Mouse (Mus musculus) MEL (cell line): ENCODE measurements around the gene Vax2.

ENCODE experiments used
- CTCF ChIP-seq, 3 experiments: IDR thresholded peaks in 2 of 3; conservative IDR thresholded peaks in 1 of 3; 2 replicates each; pipeline ENCODE4 v1.5.1; 2011 to 2012; ENCODE audit warnings: low read length in 3 of 3, low read depth in 2 of 3, mild to moderate bottlenecking in 2 of 3, improper control_type of control experiment in 1 of 3, inconsistent platforms in 1 of 3, mixed read lengths in 1 of 3, moderate library complexity in 1 of 3; ENCODE audit not compliant: control insufficient read depth in 1 of 3, insufficient read depth in 1 of 3, poor library complexity in 1 of 3, severe bottlenecking in 1 of 3
- GABPA ChIP-seq: IDR thresholded peaks from 2 replicates; pipeline ENCODE4 v1.6.1; 2012; ENCODE audit warnings: low read depth, mild to moderate bottlenecking, inconsistent platforms, low read length, improper control_type of control experiment, moderate library complexity
- MYC ChIP-seq: IDR thresholded peaks from 2 replicates; pipeline ENCODE4 v1.6.1; 2011; ENCODE audit warnings: low read depth, mild to moderate bottlenecking, low read length, improper control_type of control experiment, moderate library complexity
- POLR2A ChIP-seq, 2 experiments: IDR thresholded peaks; 2 replicates each; pipeline ENCODE4 v1.6.1; 2011 to 2012; ENCODE audit warnings: low read length in 2 of 2, mild to moderate bottlenecking in 2 of 2, control low read depth in 1 of 2, improper control_type of control experiment in 1 of 2, low read depth in 1 of 2, moderate library complexity in 1 of 2; ENCODE audit not compliant: control insufficient read depth in 1 of 2, insufficient read depth in 1 of 2, poor library complexity in 1 of 2
- POLR2AphosphoS2 ChIP-seq: IDR thresholded peaks from 2 replicates; pipeline ENCODE4 v1.6.1; 2011; ENCODE audit warnings: low read length, improper control_type of control experiment
- UBTF ChIP-seq: IDR thresholded peaks from 2 replicates; pipeline ENCODE4 v1.6.1; 2012; ENCODE audit warnings: low read depth, mild to moderate bottlenecking, inconsistent platforms, low read length, improper control_type of control experiment, moderate library complexity, borderline replicate concordance; ENCODE audit not compliant: insufficient read depth

GRCm38 (mm10) chr6:83695731-83696130 lies 15.3 kb upstream of the Vax2 start:
- TF ChIP-seq POLR2A (IDR thresholded peaks at IDR 0.05; ENCODE audit: control insufficient read depth in 1 of 2, insufficient read depth in 1 of 2, low read depth in 1 of 2, low read length in 2 of 2, poor library complexity in 1 of 2) (no peak), MYC (no peak), GABPA (no peak), CTCF (IDR thresholded peaks at IDR 0.05 in 2 of 3, conservative IDR thresholded peaks at IDR 0.05 in 1 of 3; ENCODE audit: control insufficient read depth in 1 of 3, insufficient read depth in 1 of 3, low read depth in 2 of 3, low read length in 3 of 3, poor library complexity in 1 of 3, severe bottlenecking in 1 of 3) (peak in 1 of 3 experiments; percentile 36; a peak in 3 of 6 replicates), POLR2AphosphoS2 (no peak), UBTF (no peak)
